Comparison of ENCODE assay signal across 7 mouse cellular contexts in genomic region chr17:85090120-85091099, GRCm38 (mm10). TPM values are rescaled to one million over a fixed set of nuclear protein-coding genes. Genes with fewer than 3 reads are reported as not detected.
DNase-seq lines count a peak whose midpoint lies in the region; ATAC-seq lines count a peak whose summit lies in the region.

Gene Prepl, minus strand, starts transcription at chr17:85090241.
Gene Camkmt, plus strand, starts transcription at chr17:85090552.

- no peaks in the 10 kb centered on the region for H3K9me3 ChIP-seq in intestine, embryonic 15.5 days
- no peaks in the 10 kb centered on the region for H3K9me3 ChIP-seq in midbrain, embryonic 10.5 days (replicated peaks)

- peak within 1 kb of the TSS; percentile 87 for H3K9ac ChIP-seq in intestine, embryonic 15.5 days

- peaks cover 4% of the 10 kb centered on the region; the same call in 1 of the 2 replicates for H3K4me1 ChIP-seq in intestine, embryonic 15.5 days (replicated peaks)
- H3K4me1 ChIP-seq in midbrain, embryonic 10.5 days: peaks cover 17% of the 10 kb centered on the region

- peak within 1 kb of the TSS; percentile 98 for H3K4me3 ChIP-seq in intestine, embryonic 15.5 days (replicated peaks)
- H3K4me3 ChIP-seq in midbrain, embryonic 10.5 days: peak within 1 kb of the TSS; percentile 78

- peak within 1 kb of the TSS; percentile 90 for H3K27ac ChIP-seq in intestine, embryonic 15.5 days
- H3K27ac ChIP-seq in midbrain, embryonic 10.5 days (replicated peaks): peak within 1 kb of the TSS; percentile 88

- H3K4me2 ChIP-seq in intestine, embryonic 15.5 days (replicated peaks): peak within 1 kb of the TSS; percentile 69

- intact Hi-C loops in gastrocnemius, postnatal 36 days (cut with DNase I): loop anchor here (5.0 kb wide), 3 partner anchors 133 to 298 kb away; partner anchors contain the start of genes Lrpprc and Ppm1b
- intact Hi-C loops in left cerebral cortex, postnatal 25 days (cut with DNase I): loop anchor here (2.0 to 10.0 kb wide), 3 partner anchors 134 to 300 kb away; partner anchors contain the start of genes Lrpprc and Ppm1b

- WGBS in intestine, embryonic 15.5 days: under 1% methylated on average over 63 of the region's 63 CpGs
- 0% methylated on average over 63 of the region's 63 CpGs for WGBS in midbrain, embryonic 10.5 days

- H3K36me3 ChIP-seq in intestine, embryonic 15.5 days: no peaks in the 10 kb centered on the region
- no peaks in the 10 kb centered on the region for H3K36me3 ChIP-seq in midbrain, embryonic 10.5 days

- peak; percentile 97 for DNase-seq in adrenal gland, adult 2 months
- DNase-seq in embryo, embryonic 11.5 days (ENCODE audit: low read depth, low spot score): peak; percentile 95
- DNase-seq in gastrocnemius, postnatal 36 days: peak; percentile 91 to 95
- peak; percentile 95 to 98 for DNase-seq in left cerebral cortex, postnatal 25 days (ENCODE audit: low spot score in 2 of 2)
- peak; percentile 97 for DNase-seq in midbrain, embryonic 10.5 days (ENCODE audit: low spot score)
- DNase-seq in right cerebral cortex, postnatal 4 days: peak; percentile 90

- ATAC-seq in intestine, embryonic 15.5 days: peak; percentile 99

- no peaks in the 10 kb centered on the region for H3K27me3 ChIP-seq in intestine, embryonic 15.5 days (replicated peaks)
- no peaks in the 10 kb centered on the region for H3K27me3 ChIP-seq in midbrain, embryonic 10.5 days (ENCODE audit: low read depth, poor library complexity, severe bottlenecking)

RNA-seq across cellular contexts. Expression of gene Prepl, which starts in this region (rescaled TPM):
- total RNA-seq in adrenal gland, adult 2 months (2021): 10 to 100 TPM; 39.5 to 39.9 TPM
- 2.8 and 3.7 TPM in 2 replicates for polyA plus RNA-seq in adrenal gland, adult 2 months (2012; rRNA removed)
- 10 to 100 TPM; 24.4 to 34.7 TPM for total RNA-seq in gastrocnemius, postnatal 36 days (2021)
- polyA plus RNA-seq in intestine, embryonic 15.5 days (2015; fragmentation: Nextera tagmentation; extraction: Ambion mirVana): 26.1 and 26.6 TPM in 2 replicates
- total RNA-seq in left cerebral cortex, postnatal 25 days (2021): 100 to 1,000 TPM; 346 to 361 TPM
- 30.9 and 40.9 TPM in 2 replicates for polyA plus RNA-seq in midbrain, embryonic 10.5 days (2016; fragmentation: Nextera tagmentation; extraction: Ambion mirVana)

RNA-seq across cellular contexts. Expression of gene Camkmt, which starts in this region (rescaled TPM):
- 10 to 100 TPM in 1 of 2 experiments, 1 to 10 TPM in 1; 6.8 to 10.0 TPM for total RNA-seq in adrenal gland, adult 2 months (2021)
- 3.2 and 4.7 TPM in 2 replicates for polyA plus RNA-seq in adrenal gland, adult 2 months (2012; rRNA removed)
- total RNA-seq in gastrocnemius, postnatal 36 days (2021): 1 to 10 TPM in 1 of 2 experiments, under 1 TPM in 1; 0.99 to 1.8 TPM
- polyA plus RNA-seq in intestine, embryonic 15.5 days (2015; fragmentation: Nextera tagmentation; extraction: Ambion mirVana): 14.8 and 17.4 TPM in 2 replicates
- 10 to 100 TPM; 11.8 TPM for total RNA-seq in left cerebral cortex, postnatal 25 days (2021)
- polyA plus RNA-seq in midbrain, embryonic 10.5 days (2016; fragmentation: Nextera tagmentation; extraction: Ambion mirVana): 12.1 and 13.3 TPM in 2 replicates

Comparison
In these comparisons a context has a peak if more than half of its experiments do, and no peak if none do; other contexts are left out.
1. Peak in every context shown above with its lines: DNase-seq, ATAC-seq, H3K4me3 ChIP-seq and H3K27ac ChIP-seq.
2. RNA of gene Prepl (total RNA-seq): 346 to 361 TPM in left cerebral cortex, postnatal 25 days; 39.5 to 39.9 TPM in adrenal gland, adult 2 months and 24.4 to 34.7 TPM in gastrocnemius, postnatal 36 days; every median in the first group is over 4 times any median in the second.